Mouse (Mus musculus) macrophage (primary cell): Measurements from ENCODE around the gene Dgki. TPM values are rescaled to one million over a fixed set of nuclear protein-coding genes. Genes with fewer than 3 reads are reported as not detected.

Source experiments
- H3K27ac ChIP-seq: fragments of 350-480 bp; formaldehyde crosslinking; 2 replicates; pipeline ENCODE4 v1.9.0; 2021
- H3K36me3 ChIP-seq: fragments of 350-480 bp; formaldehyde crosslinking; 2 replicates; pipeline ENCODE4 v1.9.0; 2021; ENCODE audit errors: inconsistent target
- H3K4me3 ChIP-seq: fragments of 350-480 bp; formaldehyde crosslinking; 2 replicates; pipeline ENCODE4 v1.9.0; 2021; ENCODE audit errors: inconsistent target
- H3K79me2 ChIP-seq: fragments of 350-480 bp; formaldehyde crosslinking; 2 replicates; pipeline ENCODE4 v1.9.0; 2021; ENCODE audit errors: inconsistent target
- WGBS: methylation state at CpG from one replicate; pipeline ENCODE4 v1.1.7; 2026; ENCODE audit warnings: inconsistent platforms; ENCODE audit not compliant: missing documents; 5-methylcytosine and 5-hydroxymethylcytosine counted together
- polyA plus RNA-seq: library from polyadenylated mRNA; stranded (reverse); fragments of 250-400 nt; gene quantifications from 3 replicates; pipeline ENCODE4 v1.2.4, GENCODE M21; 2018; ENCODE audit warnings: inconsistent platforms

The Dgki gene
- polyA plus RNA-seq, 1 experiment from 2014 or later, result 0.07 TPM

GRCm38 (mm10) chr6:37322088-37322487, 22.1 kb upstream of the Dgki start:
- 91% methylated on average over 9 of the region's 9 CpGs for WGBS
- Histone ChIP-seq H3K27ac (no peak overlapping the region), H3K36me3 (no peaks in the 10 kb centered on the region), H3K4me3 (no peak overlapping the region), H3K79me2 (no peaks in the 10 kb centered on the region)

GRCm38 (mm10) chr6:37317904-37318303, 17.9 kb upstream of the Dgki start:
- Histone ChIP-seq H3K79me2 (no peaks in the 10 kb centered on the region), H3K36me3 (no peaks in the 10 kb centered on the region), H3K27ac (no peak overlapping the region), H3K4me3 (no peak overlapping the region)
- 86% methylated on average over 4 of the region's 5 CpGs for WGBS

GRCm38 (mm10) chr6:37315440-37315839, 15.5 kb upstream of the Dgki start:
- Histone ChIP-seq H3K36me3 (no peaks in the 10 kb centered on the region), H3K79me2 (no peaks in the 10 kb centered on the region), H3K27ac (no peak overlapping the region), H3K4me3 (no peak overlapping the region)

GRCm38 (mm10) chr6:37310601-37311000, 10.6 kb upstream of the Dgki start:
- Histone ChIP-seq H3K36me3 (no peaks in the 10 kb centered on the region), H3K4me3 (no peak overlapping the region), H3K79me2 (no peaks in the 10 kb centered on the region), H3K27ac (no peak overlapping the region)
- WGBS, result 62% methylated on average over 4 of the region's 4 CpGs

GRCm38 (mm10) chr6:37306616-37307015, 6.6 kb upstream of the Dgki start:
- 87% methylated on average over 1 of the region's 1 CpGs for WGBS
- Histone ChIP-seq H3K36me3 (no peaks in the 10 kb centered on the region), H3K27ac (no peak overlapping the region), H3K4me3 (no peak overlapping the region), H3K79me2 (no peaks in the 10 kb centered on the region)

GRCm38 (mm10) chr6:37300492-37300891, 508 bp upstream of the Dgki start:
- WGBS, result 12% methylated on average over 13 of the region's 13 CpGs
- H3K4me3 ChIP-seq, result no peak overlapping the region
- H3K36me3 ChIP-seq, result no peaks in the 10 kb centered on the region
- no peak overlapping the region for H3K27ac ChIP-seq
- H3K79me2 ChIP-seq, result no peaks in the 10 kb centered on the region

GRCm38 (mm10) chr6:37298982-37299381, 1.0 kb downstream of the Dgki start:
- H3K36me3 ChIP-seq, result no peaks in the 10 kb centered on the region
- no peaks in the 10 kb centered on the region for H3K79me2 ChIP-seq
- no peak overlapping the region for H3K4me3 ChIP-seq
- 52% methylated on average over 4 of the region's 4 CpGs for WGBS
- no peak overlapping the region for H3K27ac ChIP-seq

- Histone ChIP-seq H3K4me3 (no peak overlapping the region), H3K79me2 (no peaks in the 10 kb centered on the region), H3K36me3 (no peaks in the 10 kb centered on the region), H3K27ac (no peak overlapping the region)
- WGBS, result 79% methylated on average over 8 of the region's 8 CpGs
Measured at GRCm38 (mm10) chr6:37297744-37298482, 2.1 kb downstream of the Dgki start.

GRCm38 (mm10) chr6:37292068-37292467, 7.9 kb downstream of the Dgki start:
- Histone ChIP-seq H3K4me3 (no peak overlapping the region), H3K27ac (no peak overlapping the region), H3K79me2 (no peaks in the 10 kb centered on the region), H3K36me3 (no peaks in the 10 kb centered on the region)
- WGBS, result 92% methylated on average over 2 of the region's 2 CpGs

GRCm38 (mm10) chr6:37291171-37291570, 8.8 kb downstream of the Dgki start:
- Histone ChIP-seq H3K36me3 (no peaks in the 10 kb centered on the region), H3K4me3 (no peak overlapping the region), H3K79me2 (no peaks in the 10 kb centered on the region), H3K27ac (no peak overlapping the region)
- 67% methylated on average over 1 of the region's 1 CpGs for WGBS

GRCm38 (mm10) chr6:37290691-37291090, 9.3 kb downstream of the Dgki start:
- Histone ChIP-seq H3K4me3 (no peak overlapping the region), H3K27ac (no peak overlapping the region), H3K79me2 (no peaks in the 10 kb centered on the region), H3K36me3 (no peaks in the 10 kb centered on the region)
- 94% methylated on average over 3 of the region's 3 CpGs for WGBS

- Histone ChIP-seq H3K79me2 (no peaks in the 10 kb centered on the region), H3K36me3 (no peaks in the 10 kb centered on the region), H3K27ac (no peak overlapping the region), H3K4me3 (no peak overlapping the region)
- WGBS, result 61% methylated on average over 4 of the region's 4 CpGs
Measured at GRCm38 (mm10) chr6:37286134-37286533, 13.8 kb downstream of the Dgki start.

GRCm38 (mm10) chr6:37284879-37285278, 15.1 kb downstream of the Dgki start:
- 27% methylated on average over 9 of the region's 9 CpGs for WGBS
- Histone ChIP-seq H3K36me3 (no peaks in the 10 kb centered on the region), H3K27ac (no peak overlapping the region), H3K4me3 (no peak overlapping the region), H3K79me2 (no peaks in the 10 kb centered on the region)

- Histone ChIP-seq H3K27ac (no peak overlapping the region), H3K36me3 (no peaks in the 10 kb centered on the region), H3K79me2 (no peaks in the 10 kb centered on the region), H3K4me3 (no peak overlapping the region)
- 83% methylated on average over 2 of the region's 2 CpGs for WGBS
Measured at GRCm38 (mm10) chr6:37283336-37283735, 16.6 kb downstream of the Dgki start.

GRCm38 (mm10) chr6:37282659-37283058, 17.3 kb downstream of the Dgki start:
- WGBS, result 60% methylated on average over 1 of the region's 1 CpGs
- H3K4me3 ChIP-seq, result no peak overlapping the region
- H3K79me2 ChIP-seq, result no peaks in the 10 kb centered on the region
- H3K36me3 ChIP-seq, result no peaks in the 10 kb centered on the region
- H3K27ac ChIP-seq, result no peak overlapping the region
